Mouse (Mus musculus) intestine, embryonic 16.5 days (tissue): Measurements from ENCODE around the gene Skida1. TPM values are rescaled to one million over a fixed set of nuclear protein-coding genes. Genes with fewer than 3 reads are reported as not detected.

ENCODE experiments used
- ATAC-seq: fragments of 200-750 bp; cut with Nextera tagmentation; 2 replicates; pipeline ENCODE4 v1.8.0; 2017; ENCODE audit warnings: moderate TSS enrichment, moderate library complexity
- H3K27ac ChIP-seq: fragments of 300-500 bp; sonication (generic); 2 replicates; pipeline ENCODE4 v1.5.1; 2014; ENCODE audit warnings: mild to moderate bottlenecking, low read length
- H3K27me3 ChIP-seq: fragments of 300-500 bp; sonication (generic); replicated peaks from 2 replicates; pipeline ENCODE4 v1.6.1; 2014; ENCODE audit warnings: low read length, control low read depth, mixed read lengths; ENCODE audit not compliant: control insufficient read depth, insufficient read depth
- H3K36me3 ChIP-seq: fragments of 300-500 bp; sonication (generic); 2 replicates; pipeline ENCODE4 v1.6.1; 2014; ENCODE audit warnings: low read length, control low read depth; ENCODE audit not compliant: control insufficient read depth, insufficient read depth
- H3K4me1 ChIP-seq: fragments of 300-500 bp; sonication (generic); 2 replicates; pipeline ENCODE4 v1.6.1; 2014; ENCODE audit warnings: low read length, control low read depth, mixed read lengths; ENCODE audit not compliant: control insufficient read depth, insufficient read depth
- H3K4me2 ChIP-seq: fragments of 300-500 bp; sonication (generic); 2 replicates; pipeline ENCODE4 v1.6.1; 2014; ENCODE audit warnings: low read depth, low read length, control low read depth
- H3K4me3 ChIP-seq: fragments of 300-500 bp; sonication (generic); 2 replicates; pipeline ENCODE4 v1.5.1; 2014; ENCODE audit warnings: mild to moderate bottlenecking, low read length
- H3K9ac ChIP-seq: fragments of 300-500 bp; sonication (generic); 2 replicates; pipeline ENCODE4 v1.6.1; 2014; ENCODE audit warnings: low read depth, low read length
- H3K9me3 ChIP-seq: fragments of 300-500 bp; sonication (generic); 2 replicates; pipeline ENCODE4 v1.6.1; 2016; ENCODE audit warnings: low read length, control low read depth; ENCODE audit not compliant: control insufficient read depth
- WGBS: fragments of 180-500 bp; shearing (Covaris S2); extraction: QIAGEN DNeasy Blood & Tissue Kit; methylation state at CpG from one replicate; pipeline ENCODE4 v1.1.7; 2014; 5-methylcytosine and 5-hydroxymethylcytosine counted together
- polyA plus RNA-seq: library from polyadenylated mRNA; unstranded; fragments of >200 nt; fragmentation: Nextera tagmentation; extraction: Ambion mirVana; gene quantifications from 2 replicates; pipeline ENCODE4 v1.2.1, GENCODE M21; 2015

Gene Skida1
- polyA plus RNA-seq, 1 experiment from 2014 or later = 2.0 TPM

DNA sequence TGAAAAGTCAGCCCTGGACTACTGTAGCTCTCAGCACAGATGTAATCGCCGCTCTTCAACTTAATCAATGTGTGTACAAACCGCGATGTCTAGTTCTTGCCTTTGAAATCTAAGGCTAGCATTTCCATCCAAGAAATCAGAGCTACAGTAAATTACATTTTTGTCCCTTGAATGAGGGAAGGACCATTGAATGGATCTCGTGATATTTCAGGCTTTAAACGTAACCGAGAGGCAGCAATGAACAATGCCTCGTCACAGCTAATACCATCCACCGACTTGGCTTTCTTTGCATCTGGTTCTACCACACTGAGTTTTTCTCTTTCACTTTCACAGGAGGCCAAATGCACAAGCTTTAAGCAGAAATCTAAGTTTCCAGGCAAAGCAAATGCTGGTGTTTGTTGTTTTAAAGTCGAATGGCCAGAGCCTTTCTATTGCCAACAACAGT is 1.7 kb upstream of the Skida1 start:
- H3K27ac ChIP-seq = peak overlapping the region; percentile 68; the same call in 1 of the 2 replicates
- H3K27me3 ChIP-seq = no peaks in the 10 kb centered on the region
- no peaks in the 10 kb centered on the region for H3K9me3 ChIP-seq
- no peak for ATAC-seq
- H3K9ac ChIP-seq = peak overlapping the region; percentile 51
- no peaks in the 10 kb centered on the region for H3K36me3 ChIP-seq
- H3K4me3 ChIP-seq = peak overlapping the region; percentile 28
- H3K4me2 ChIP-seq = peak overlapping the region; percentile 95
- 26% methylated on average over 10 of the region's 10 CpGs for WGBS
- H3K4me1 ChIP-seq = peaks cover 24% of the 10 kb centered on the region

DNA sequence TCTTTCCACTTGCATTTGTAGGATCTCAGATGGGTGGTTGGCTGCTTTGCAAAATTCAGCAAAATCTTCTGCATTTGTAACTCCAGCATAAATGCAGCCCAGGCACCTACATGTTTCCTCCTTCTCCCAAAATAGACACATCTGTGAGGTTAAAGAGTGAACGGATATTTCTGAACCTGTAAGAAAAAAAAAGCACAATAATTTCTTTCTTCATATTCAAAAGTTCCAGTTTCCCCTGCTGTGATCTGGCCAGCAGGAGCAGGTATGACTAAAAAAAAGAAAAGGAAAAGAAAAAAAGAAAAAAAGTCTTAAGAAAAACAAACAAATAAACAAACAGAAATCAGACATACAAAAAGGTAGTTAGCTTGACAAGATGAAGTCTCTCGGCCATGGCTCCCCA is 1.2 kb upstream of the Skida1 start:
- Histone ChIP-seq H3K9me3 (no peaks in the 10 kb centered on the region), H3K36me3 (no peaks in the 10 kb centered on the region), H3K4me3 (no peak overlapping the region), H3K27ac (0 out of 2 replicates have a peak overlapping the region, but pooled peaks have one; percentile 68), H3K27me3 (no peaks in the 10 kb centered on the region), H3K9ac (peak overlapping the region; percentile 98), H3K4me1 (peaks cover 26% of the 10 kb centered on the region), H3K4me2 (peak overlapping the region; percentile 95)
- ATAC-seq = no peak
- WGBS = 42% methylated on average over 2 of the region's 2 CpGs

DNA sequence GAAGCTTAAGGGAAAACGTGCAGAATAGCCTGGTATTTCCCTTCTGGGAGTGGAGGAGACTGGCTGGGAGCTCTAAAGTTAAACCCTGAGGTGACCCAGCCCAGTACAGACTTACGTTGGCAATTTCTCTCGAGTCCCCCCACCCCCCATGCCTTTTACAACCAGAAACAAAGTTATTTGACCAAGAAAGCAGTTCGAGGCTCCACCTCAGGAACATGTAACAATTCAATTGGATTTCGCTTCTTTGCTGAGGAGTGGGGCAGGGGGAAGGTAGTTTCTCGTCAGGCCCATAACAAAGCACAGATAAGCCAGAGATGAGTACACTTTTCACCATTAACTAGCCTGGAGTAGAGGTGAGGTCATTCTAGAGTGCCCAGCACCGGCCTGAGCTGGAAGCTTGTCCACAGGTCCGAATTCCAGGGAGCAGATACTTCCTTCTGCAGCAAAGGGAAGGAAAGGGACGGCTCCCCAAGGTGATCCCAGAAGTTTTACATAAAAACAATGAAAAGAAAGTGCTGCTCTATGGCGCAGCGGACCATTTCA is 499 bp upstream of the Skida1 start:
- Histone ChIP-seq H3K4me3 (peak overlapping the region; percentile 87), H3K27me3 (no peaks in the 10 kb centered on the region), H3K4me2 (peak overlapping the region; percentile 95), H3K36me3 (no peaks in the 10 kb centered on the region), H3K9me3 (no peaks in the 10 kb centered on the region), H3K27ac (peak overlapping the region; percentile 82), H3K4me1 (peaks cover 26% of the 10 kb centered on the region), H3K9ac (peak overlapping the region; percentile 98)
- 19% methylated on average over 11 of the region's 11 CpGs for WGBS
- peak; percentile 43; the same call in 1 of the 2 replicates for ATAC-seq

DNA sequence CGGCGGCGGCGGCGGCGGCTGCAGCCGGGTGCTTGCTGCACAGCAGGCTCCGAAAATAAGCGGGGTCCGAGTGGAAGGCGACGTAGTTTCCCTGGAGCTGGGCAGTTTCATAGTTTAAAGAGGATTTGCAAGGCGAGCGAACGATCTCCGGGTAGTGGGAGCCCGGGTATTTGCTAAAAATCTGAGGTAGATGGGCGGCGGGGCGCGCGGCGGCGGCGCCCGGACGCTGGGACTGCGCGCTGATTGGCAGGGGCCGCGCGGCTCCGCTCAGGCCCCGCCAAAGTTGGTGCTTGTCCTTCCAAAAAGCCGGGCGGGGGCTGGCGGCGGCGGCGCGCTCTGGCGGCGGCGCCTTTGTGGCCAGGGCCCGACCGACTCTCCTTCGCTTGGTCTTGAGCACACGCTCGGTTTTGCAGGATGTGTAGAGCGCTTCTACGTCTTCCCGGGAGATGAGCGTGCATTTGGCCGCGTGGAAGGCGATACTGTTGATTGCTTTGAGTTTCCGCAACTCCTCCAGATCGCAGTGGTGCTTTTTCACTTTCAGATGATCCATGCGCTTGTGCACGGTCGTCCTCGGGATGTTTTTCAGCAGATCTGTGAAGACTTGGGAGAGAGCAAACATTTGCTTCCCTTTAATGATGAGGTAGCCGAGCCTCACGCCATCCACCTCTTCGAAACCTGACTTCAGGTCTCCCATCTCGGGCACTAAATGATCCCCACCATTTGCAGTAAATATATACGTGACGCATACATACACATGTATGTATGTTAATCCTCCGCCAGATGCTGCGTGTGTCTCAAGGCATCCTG is 1.0 kb downstream of the Skida1 start:
- under 1% methylated on average over 69 of the region's 70 CpGs for WGBS
- Histone ChIP-seq H3K27ac (peak overlapping the region; percentile 99), H3K9ac (peak overlapping the region; percentile 98), H3K36me3 (no peaks in the 10 kb centered on the region), H3K4me2 (peak overlapping the region; percentile 95), H3K27me3 (no peaks in the 10 kb centered on the region), H3K4me3 (peak overlapping the region; percentile 87), H3K9me3 (no peaks in the 10 kb centered on the region), H3K4me1 (peaks cover 22% of the 10 kb centered on the region)
- ATAC-seq = peak; percentile 80

DNA sequence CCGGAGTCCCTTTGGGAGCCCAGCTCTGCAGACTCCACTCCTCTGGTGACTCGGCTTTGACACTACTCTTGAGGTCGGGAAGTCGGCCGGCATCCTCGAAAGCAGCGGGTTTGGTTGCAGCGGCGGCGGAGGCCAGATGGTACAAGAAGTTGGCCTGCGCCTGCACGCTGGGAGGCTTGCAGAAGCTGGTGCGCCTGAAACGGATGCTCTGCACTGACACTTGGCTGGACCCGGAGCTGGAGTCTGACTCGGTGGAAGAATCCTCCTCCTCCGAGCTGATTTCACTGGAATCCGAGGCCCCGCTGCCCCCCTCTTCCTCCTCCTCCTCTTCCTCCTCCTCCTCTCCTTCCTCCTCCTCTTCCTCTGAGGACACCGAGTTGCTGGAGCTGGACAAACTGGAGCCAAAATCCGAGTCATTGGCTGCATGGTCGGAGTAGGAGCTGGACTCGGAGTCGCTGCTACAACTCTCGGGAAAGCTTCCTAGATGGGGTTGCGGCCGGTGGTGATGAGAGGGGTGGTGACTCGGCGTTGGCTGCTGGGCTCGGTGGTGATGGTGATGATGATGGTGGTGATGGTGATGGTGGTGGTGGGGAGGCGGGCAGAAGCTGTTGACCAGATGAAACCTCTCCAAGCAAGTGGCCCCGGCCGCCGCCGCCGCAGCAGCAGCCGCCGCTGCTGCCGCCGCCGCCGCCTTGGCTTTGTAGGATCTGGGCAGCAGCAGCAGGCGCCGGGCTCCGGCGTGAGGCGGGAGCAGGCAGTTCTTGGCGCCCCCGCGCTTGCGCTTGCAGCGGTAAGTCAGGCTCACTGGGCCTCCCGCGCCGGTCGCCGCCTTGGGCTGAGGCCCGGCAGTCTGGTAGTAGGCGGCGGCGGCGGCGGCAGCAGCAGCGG is 1.8 kb downstream of the Skida1 start:
- H3K4me3 ChIP-seq = peak overlapping the region; percentile 87
- peaks cover 22% of the 10 kb centered on the region for H3K4me1 ChIP-seq
- WGBS = under 1% methylated on average over 61 of the region's 64 CpGs

DNA sequence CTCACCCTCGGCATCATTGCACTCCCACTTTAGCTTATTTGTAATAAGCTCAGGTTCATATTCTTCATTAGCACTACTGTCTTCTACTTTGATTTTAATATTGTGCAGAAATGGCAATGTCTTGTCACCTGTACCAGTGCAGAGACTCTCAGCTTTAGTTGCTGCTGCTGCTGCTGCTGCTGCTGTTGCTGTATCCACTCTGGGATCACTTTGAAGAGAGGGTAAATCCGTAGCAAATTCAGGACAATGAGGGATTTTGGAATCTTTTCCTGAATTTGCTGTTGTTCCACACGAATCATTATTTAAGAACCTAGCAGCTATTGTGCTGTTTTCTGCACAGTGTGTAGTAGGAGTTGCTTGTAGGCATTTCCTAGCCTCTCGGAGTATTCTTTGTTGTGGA is 2.7 kb downstream of the Skida1 start:
- Histone ChIP-seq H3K9ac (peak overlapping the region; percentile 98), H3K4me3 (peak overlapping the region; percentile 87), H3K4me1 (peaks cover 26% of the 10 kb centered on the region), H3K4me2 (peak overlapping the region; percentile 95), H3K36me3 (no peaks in the 10 kb centered on the region), H3K9me3 (no peaks in the 10 kb centered on the region), H3K27me3 (no peaks in the 10 kb centered on the region), H3K27ac (peak overlapping the region; percentile 99)
- no peak for ATAC-seq
- WGBS = 4% methylated on average over 4 of the region's 4 CpGs

More for the DNA sequence above, 1.8 kb downstream of the Skida1 start:
- peak; percentile 72 for ATAC-seq
- peak overlapping the region; percentile 98 for H3K9ac ChIP-seq
- no peaks in the 10 kb centered on the region for H3K9me3 ChIP-seq
- H3K36me3 ChIP-seq = no peaks in the 10 kb centered on the region
- no peaks in the 10 kb centered on the region for H3K27me3 ChIP-seq
- H3K4me2 ChIP-seq = peak overlapping the region; percentile 95
- H3K27ac ChIP-seq = peak overlapping the region; percentile 99

DNA sequence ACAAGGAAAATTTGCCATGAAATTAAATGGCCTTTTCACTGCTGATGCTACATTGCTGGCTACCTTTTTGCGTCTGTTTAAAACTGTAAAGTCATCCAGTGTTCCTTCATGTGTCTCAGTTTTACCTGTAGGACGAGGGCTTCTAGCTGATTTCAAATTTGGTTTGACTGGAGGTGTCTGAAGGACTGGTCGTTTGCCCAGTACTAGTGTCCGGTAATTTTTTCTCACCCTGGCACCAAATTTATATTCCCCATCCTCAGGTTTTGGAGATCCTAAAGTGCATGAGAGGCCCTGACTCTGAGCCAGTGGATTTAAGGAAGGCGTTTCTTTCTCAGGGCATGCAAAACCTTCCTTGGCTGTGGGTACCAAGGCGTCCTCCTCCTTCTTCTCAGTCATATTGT is 3.1 kb downstream of the Skida1 start:
- 0 out of 2 replicates have a peak overlapping the region, but pooled peaks have one; percentile 33 for H3K27ac ChIP-seq

DNA sequence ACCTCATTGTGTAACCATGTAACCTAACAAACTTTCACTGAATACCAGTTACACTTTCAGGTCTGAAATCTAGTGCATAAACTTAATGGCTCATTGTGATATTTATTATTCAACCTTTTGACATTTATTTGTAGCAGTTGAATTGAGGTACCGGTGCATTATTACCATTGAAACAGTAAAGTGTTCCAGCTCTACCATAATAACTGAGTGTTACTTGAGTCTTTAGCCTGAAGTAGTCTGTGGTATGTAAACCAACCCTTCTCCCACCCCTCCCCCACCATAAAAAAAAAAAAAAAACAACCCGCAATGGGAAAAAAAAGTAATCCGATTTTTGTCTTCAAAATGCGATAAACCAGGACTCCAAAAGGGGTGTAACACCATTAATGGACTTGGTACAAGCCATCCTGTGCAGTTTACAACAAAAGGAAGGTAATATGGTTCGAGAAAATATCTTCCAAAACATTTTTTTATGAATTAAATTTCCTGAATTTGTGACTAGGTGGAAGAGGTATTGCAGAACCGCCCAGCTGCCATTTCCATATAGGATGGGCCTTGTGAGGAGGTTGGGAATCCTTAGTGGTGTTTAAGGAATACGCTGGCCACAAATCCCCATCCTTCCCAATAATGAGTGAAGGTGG is 3.6 kb downstream of the Skida1 start:
- H3K27ac ChIP-seq = 0 out of 2 replicates have a peak overlapping the region, but pooled peaks have one; percentile 33
- peaks cover 29% of the 10 kb centered on the region for H3K4me1 ChIP-seq

More for the DNA sequence above, 3.1 kb downstream of the Skida1 start:
- H3K36me3 ChIP-seq = no peaks in the 10 kb centered on the region
- peak overlapping the region; percentile 98 for H3K9ac ChIP-seq
- no peaks in the 10 kb centered on the region for H3K27me3 ChIP-seq
- no peaks in the 10 kb centered on the region for H3K9me3 ChIP-seq
- ATAC-seq = no peak
- H3K4me3 ChIP-seq = peak overlapping the region; percentile 87
- WGBS = 27% methylated on average over 6 of the region's 6 CpGs
- H3K4me1 ChIP-seq = peaks cover 29% of the 10 kb centered on the region
- peak overlapping the region; percentile 95 for H3K4me2 ChIP-seq

More for the DNA sequence above, 3.6 kb downstream of the Skida1 start:
- no peaks in the 10 kb centered on the region for H3K9me3 ChIP-seq
- H3K27me3 ChIP-seq = no peaks in the 10 kb centered on the region
- no peaks in the 10 kb centered on the region for H3K36me3 ChIP-seq
- 23% methylated on average over 7 of the region's 7 CpGs for WGBS
- no peak for ATAC-seq
- peak overlapping the region; percentile 95 for H3K4me2 ChIP-seq
- H3K9ac ChIP-seq = peak overlapping the region; percentile 98
- H3K4me3 ChIP-seq = peak overlapping the region; percentile 87
